7 mouse cellular contexts compared by ENCODE assay signal in the genomic region with DNA sequence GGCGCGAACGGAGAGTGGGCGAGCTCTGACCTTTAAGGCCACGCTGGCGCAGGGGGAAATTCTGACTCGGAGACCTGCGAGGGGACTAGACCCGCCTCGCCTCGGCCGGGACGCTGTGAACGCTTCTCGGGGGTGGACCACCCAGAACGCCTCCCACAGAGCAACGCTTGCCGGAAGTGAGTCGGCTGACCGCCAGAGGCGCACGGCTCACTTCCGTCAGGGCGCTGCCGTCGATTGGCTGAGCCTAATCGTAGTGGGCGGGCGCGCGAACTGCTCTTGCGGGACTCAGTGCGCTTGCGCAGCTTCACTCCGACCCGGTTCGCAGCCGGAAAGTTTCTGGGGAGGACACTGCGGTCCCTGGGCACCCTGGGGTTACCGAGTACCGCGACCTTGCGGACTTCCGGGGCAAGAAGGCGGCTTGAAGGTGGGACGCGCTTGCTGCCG. TPM values are rescaled to one million over a fixed set of nuclear protein-coding genes. Genes with fewer than 3 reads are reported as not detected.
A peak's percentile ranks its signal among the peaks of the same experiment; 100 is the strongest.
DNase-seq lines count a peak whose midpoint lies in the region; ATAC-seq lines count a peak whose summit lies in the region.

A gene (minus strand): TSS at position 148 of the 444 bp plus-strand sequence.
A gene (plus strand): TSS at position 273 of the 444 bp plus-strand sequence.

- peak within 1 kb of the TSS; percentile 93 for H3K27ac ChIP-seq in embryonic facial prominence, embryonic 10.5 days (replicated peaks)
- H3K27ac ChIP-seq in limb, embryonic 11.5 days (replicated peaks; ENCODE audit: low read depth, low read length): peak within 1 kb of the TSS; percentile 65
- H3K27ac ChIP-seq in midbrain, embryonic 14.5 days (replicated peaks; ENCODE audit: low read depth, low read length): peak within 1 kb of the TSS; percentile 77

- ATAC-seq in limb, embryonic 11.5 days (ENCODE audit: insufficient number of reproducible peaks, low FRiP score, low TSS enrichment, low read depth): peak; percentile 84
- peak; percentile 88 for ATAC-seq in midbrain, embryonic 14.5 days (ENCODE audit: low FRiP score, low TSS enrichment)

- DNase-seq in adrenal gland, postnatal 10 days: peak; percentile 97
- DNase-seq in embryonic facial prominence, embryonic 10.5 days (ENCODE audit: low spot score): peak; percentile 97
- DNase-seq in heart, adult 11 months: peak; percentile 100
- DNase-seq in kidney, adult 18-20 months: peak; percentile 97
- peak; percentile 96 for DNase-seq in limb, embryonic 11.5 days (ENCODE audit: low spot score)
- DNase-seq in midbrain, embryonic 14.5 days: peak; percentile 99
- DNase-seq in spleen, adult 18-20 months: peak; percentile 93 to 94

- H3K4me1 ChIP-seq in embryonic facial prominence, embryonic 10.5 days: peaks cover 28% of the 10 kb centered on the region
- H3K4me1 ChIP-seq in limb, embryonic 11.5 days (ENCODE audit: control insufficient read depth, insufficient read depth, low read length): peaks cover 9% of the 10 kb centered on the region; the same call in 1 of the 2 replicates
- peaks cover 9% of the 10 kb centered on the region for H3K4me1 ChIP-seq in midbrain, embryonic 14.5 days (ENCODE audit: control insufficient read depth, insufficient read depth, low read length)

- peak within 1 kb of the TSS; percentile 77 for H3K4me2 ChIP-seq in limb, embryonic 11.5 days (ENCODE audit: low read depth, severe bottlenecking)
- peak within 1 kb of the TSS; percentile 86 for H3K4me2 ChIP-seq in midbrain, embryonic 14.5 days (ENCODE audit: low read length)

- peak within 1 kb of the TSS; percentile 80 for H3K9ac ChIP-seq in limb, embryonic 11.5 days (ENCODE audit: low read length)
- peak within 1 kb of the TSS; percentile 77 for H3K9ac ChIP-seq in midbrain, embryonic 14.5 days (replicated peaks; ENCODE audit: low read length)

- H3K9me3 ChIP-seq in embryonic facial prominence, embryonic 10.5 days: no peaks in the 10 kb centered on the region
- no peaks in the 10 kb centered on the region for H3K9me3 ChIP-seq in limb, embryonic 11.5 days (ENCODE audit: control insufficient read depth, low read length)
- no peaks in the 10 kb centered on the region for H3K9me3 ChIP-seq in midbrain, embryonic 14.5 days (ENCODE audit: control insufficient read depth, low read length)

- H3K27me3 ChIP-seq in embryonic facial prominence, embryonic 10.5 days (replicated peaks; ENCODE audit: low read depth, poor library complexity, severe bottlenecking): no peaks in the 10 kb centered on the region
- no peaks in the 10 kb centered on the region for H3K27me3 ChIP-seq in limb, embryonic 11.5 days (ENCODE audit: control insufficient read depth, insufficient read depth, low read length)
- H3K27me3 ChIP-seq in midbrain, embryonic 14.5 days (ENCODE audit: control insufficient read depth, insufficient read depth, low read length): no peaks in the 10 kb centered on the region

- H3K4me3 ChIP-seq in embryonic facial prominence, embryonic 10.5 days: peak within 1 kb of the TSS; percentile 81
- H3K4me3 ChIP-seq in limb, embryonic 11.5 days (ENCODE audit: low read depth, low read length): peak within 1 kb of the TSS; percentile 65
- peak within 1 kb of the TSS; percentile 58 for H3K4me3 ChIP-seq in midbrain, embryonic 14.5 days (replicated peaks; ENCODE audit: low read depth, low read length)

- WGBS in embryonic facial prominence, embryonic 10.5 days: under 1% methylated on average over 48 of the region's 48 CpGs
- under 1% methylated on average over 48 of the region's 48 CpGs for WGBS in limb, embryonic 11.5 days
- WGBS in midbrain, embryonic 14.5 days: under 1% methylated on average over 48 of the region's 48 CpGs

- no peaks in the 10 kb centered on the region for H3K36me3 ChIP-seq in embryonic facial prominence, embryonic 10.5 days (replicated peaks)
- no peaks in the 10 kb centered on the region for H3K36me3 ChIP-seq in limb, embryonic 11.5 days (ENCODE audit: control insufficient read depth, insufficient read depth, low read length)
- no peaks in the 10 kb centered on the region for H3K36me3 ChIP-seq in midbrain, embryonic 14.5 days (ENCODE audit: control insufficient read depth, insufficient read depth, low read length)

RNA-seq across cellular contexts. Expression of the first gene that starts in this region (rescaled TPM):
- total RNA-seq in adrenal gland, postnatal 10 days (2021): 100 to 1,000 TPM; 242 to 261 TPM
- polyA plus RNA-seq in embryonic facial prominence, embryonic 10.5 days (2016; fragmentation: Nextera tagmentation; extraction: Ambion mirVana): 496 and 508 TPM in 2 replicates
- polyA plus RNA-seq in limb, embryonic 11.5 days (2014; fragmentation: Nextera tagmentation; extraction: Ambion mirVana): 486 and 501 TPM in 2 replicates
- polyA plus RNA-seq in midbrain, embryonic 14.5 days (2014; fragmentation: Nextera tagmentation; extraction: Ambion mirVana): 367 and 400 TPM in 2 replicates

RNA-seq across cellular contexts. Expression of the second gene that starts in this region (rescaled TPM):
- under 1 TPM; 0.57 to 0.73 TPM for total RNA-seq in adrenal gland, postnatal 10 days (2021)
- 0.38 and 0.69 TPM in 2 replicates for polyA plus RNA-seq in embryonic facial prominence, embryonic 10.5 days (2016; fragmentation: Nextera tagmentation; extraction: Ambion mirVana)
- polyA plus RNA-seq in limb, embryonic 11.5 days (2014; fragmentation: Nextera tagmentation; extraction: Ambion mirVana): 0.69 and 0.72 TPM in 2 replicates
- 0.13 TPM in 1 of 2 replicates, not detected in the other for polyA plus RNA-seq in midbrain, embryonic 14.5 days (2014; fragmentation: Nextera tagmentation; extraction: Ambion mirVana)

Comparison
In these comparisons a context has a peak if more than half of its experiments do, and no peak if none do; other contexts are left out.
1. Peak in every context shown above with its lines: DNase-seq, ATAC-seq, H3K4me3 ChIP-seq and H3K27ac ChIP-seq.